Mouse (Mus musculus) cerebellum, postnatal 4 days (tissue): ENCODE measurements around the gene Upf1.

Experiments used
- DNase-seq, 2 experiments: peaks; one replicate each; pipeline ENCODE4 v3.0.0; 2022; ENCODE audit warnings: low spot score in 2 of 2, mixed read lengths in 1 of 2

Gene Upf1

GRCm38 (mm10) chr8:70353194-70353817 is at the start of gene Upf1:
Gene Upf1, minus strand, starts transcription at chr8:70353278.
- DNase-seq, result peak; percentile 99 to 100

DNA sequence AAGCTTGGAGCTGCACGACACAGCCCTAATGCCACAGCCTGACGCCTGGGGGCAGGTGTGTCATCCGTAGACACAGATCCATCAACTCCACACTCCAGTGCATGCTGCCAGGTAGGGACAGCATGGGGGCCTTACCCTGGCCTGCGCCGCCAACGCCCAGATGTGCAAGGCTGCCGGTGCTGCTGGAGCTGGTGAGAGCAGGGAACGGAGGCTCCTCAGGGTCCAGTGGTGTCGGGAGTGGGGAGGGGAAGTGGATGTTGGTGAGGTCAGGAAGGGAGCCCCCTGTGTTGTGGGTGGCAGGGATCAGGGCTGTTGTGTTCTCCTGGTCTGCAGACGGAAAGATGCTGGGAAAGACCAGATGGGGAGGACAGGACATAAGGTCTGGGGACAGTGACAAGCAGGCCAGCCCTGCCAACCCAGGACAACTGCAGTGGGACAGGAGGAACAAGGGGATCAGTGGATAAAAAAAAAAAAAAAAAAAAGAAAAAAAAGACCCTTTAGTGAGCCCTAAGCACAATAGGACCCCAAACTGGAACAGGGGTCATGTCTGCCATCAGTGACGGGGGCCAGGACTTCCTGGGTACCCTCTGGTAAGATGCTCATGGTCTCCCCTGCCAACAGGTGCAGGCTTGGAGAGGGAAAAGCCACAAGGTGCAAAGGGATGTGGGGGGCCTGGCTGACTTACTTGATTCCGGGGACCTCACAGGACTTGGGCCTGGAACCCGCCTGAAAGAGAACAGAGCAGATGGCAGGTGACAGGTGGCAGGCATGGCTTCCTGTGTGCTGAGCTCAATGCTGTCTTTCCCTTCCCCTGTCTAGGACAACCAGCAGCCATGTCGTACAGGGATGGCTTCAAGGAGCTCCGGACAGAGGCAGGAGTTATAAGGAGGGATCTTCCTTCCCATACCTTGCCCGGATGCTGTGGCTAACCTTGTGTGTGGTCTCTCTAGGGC is 44.8 kb upstream of the Upf1 start:
- no peak for DNase-seq

GRCm38 (mm10) chr8:70396184-70396583 is 43.1 kb upstream of the Upf1 start:
- DNase-seq, result no peak

DNA sequence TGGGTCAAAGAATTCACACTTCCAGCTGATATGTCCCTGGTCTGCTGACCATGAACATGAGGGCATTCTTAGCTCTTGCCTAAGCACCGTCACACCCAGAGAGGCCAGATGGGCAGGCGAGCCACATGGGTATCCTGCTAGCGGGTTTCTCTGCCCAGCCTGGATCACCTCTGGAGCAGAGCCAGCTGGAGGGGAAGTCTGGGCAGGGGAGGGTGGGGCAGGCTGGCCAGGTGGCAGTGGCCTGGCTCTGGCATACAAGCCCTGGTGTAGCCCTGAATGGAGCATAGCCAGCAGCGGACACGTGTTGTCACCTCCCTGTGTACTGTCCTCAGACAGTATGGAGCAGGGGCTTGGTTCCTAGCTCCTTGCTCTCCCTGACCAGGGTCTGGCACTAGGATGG is 42.6 kb upstream of the Upf1 start:
- peak in 1 of 2 experiments; percentile 70 for DNase-seq

DNA sequence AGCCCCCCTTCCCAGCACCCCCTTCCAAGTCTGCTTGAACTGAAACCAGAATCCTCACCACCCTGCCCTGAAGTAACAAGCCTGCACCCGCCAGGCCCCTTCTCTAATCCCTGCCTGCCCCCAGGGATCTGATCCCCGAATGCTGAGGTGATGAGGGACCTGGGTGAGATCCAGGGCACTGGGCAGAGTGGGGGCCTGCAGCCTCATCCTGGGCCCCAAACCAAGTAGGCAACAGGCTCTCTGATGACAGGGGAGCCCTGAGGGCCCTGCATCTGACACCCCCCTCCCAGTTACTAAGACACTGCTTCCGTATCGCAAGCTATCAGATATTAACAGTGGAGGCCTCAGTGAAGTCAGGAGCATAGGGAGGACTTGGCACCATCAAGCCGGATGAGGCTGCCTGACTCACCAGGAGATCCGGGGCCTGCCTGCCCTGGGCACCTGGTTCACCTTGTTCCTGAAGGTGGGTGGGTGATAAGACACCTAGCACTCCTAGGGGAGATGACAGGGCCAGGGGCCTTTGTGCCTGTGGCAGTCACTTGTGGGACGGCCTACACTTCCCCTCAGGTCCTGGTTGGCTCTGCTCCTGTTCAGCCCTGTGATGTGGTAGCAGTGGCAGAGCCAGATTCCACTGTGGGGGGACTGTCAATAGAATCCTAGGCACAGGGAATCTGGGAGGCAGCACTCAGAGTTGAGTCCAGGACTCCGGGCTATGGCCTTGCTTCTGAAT is 41.4 kb upstream of the Upf1 start:
- DNase-seq, result no peak

- DNase-seq, result no peak
These were observed 40.0 kb upstream of the Upf1 start for GRCm38 (mm10) chr8:70393087-70393486.

GRCm38 (mm10) chr8:70389678-70390077 is 36.6 kb upstream of the Upf1 start:
- DNase-seq, result no peak

DNA sequence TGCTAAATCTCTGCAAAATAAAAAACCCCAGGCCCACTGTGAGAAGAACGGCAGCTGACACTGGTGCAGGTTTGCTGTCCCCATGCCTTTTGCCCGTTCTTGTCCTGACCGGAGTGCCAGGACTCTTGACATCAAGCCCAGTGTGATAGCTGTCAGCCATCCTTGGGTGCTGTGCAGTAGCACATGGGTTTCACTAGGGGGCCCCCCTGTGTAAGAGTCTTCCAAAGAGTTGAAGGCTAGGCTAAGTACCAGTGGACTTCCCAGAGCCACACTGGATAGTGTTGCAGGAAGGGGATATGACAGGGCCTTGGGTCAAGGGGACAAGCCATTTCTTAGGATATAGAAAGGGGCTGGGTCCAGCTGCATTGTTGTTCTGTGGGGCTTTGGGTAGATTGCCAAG is 30.2 kb upstream of the Upf1 start:
- DNase-seq, result peak in 1 of 2 experiments; percentile 68

DNA sequence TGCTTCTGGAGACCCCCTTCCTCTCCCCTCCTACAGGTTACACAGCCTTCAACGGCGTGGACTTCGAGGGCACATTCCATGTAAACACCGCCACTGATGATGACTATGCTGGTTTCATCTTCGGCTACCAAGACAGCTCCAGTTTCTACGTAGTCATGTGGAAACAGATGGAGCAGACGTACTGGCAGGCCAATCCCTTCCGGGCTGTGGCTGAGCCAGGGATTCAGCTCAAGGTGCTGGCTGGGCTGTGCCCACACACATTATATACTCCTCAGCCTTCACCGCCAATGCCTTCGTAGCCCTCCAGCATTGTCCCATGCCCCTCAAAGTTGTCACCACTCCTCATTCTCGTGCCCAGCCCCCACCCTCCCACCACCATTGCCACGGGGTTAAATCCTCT is 27.0 kb upstream of the Upf1 start:
- no peak for DNase-seq

DNA sequence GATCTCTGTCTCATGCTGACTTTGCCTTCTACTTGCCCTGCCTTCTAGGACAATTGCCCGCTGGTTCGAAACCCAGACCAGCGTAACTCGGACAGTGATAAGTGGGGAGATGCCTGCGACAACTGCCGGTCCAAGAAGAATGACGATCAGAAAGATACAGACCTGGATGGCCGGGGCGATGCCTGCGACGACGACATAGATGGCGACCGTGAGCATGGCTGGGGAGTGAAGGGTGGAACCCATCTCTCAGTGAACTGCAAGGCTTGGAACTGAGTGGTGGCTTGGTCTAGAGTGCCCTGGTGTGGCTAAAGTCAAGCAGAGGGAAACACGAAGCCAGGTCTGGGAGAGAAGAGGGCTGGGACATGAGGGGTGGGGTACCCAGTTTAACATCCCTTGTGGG is 24.0 kb upstream of the Upf1 start:
- DNase-seq, result no peak

DNA sequence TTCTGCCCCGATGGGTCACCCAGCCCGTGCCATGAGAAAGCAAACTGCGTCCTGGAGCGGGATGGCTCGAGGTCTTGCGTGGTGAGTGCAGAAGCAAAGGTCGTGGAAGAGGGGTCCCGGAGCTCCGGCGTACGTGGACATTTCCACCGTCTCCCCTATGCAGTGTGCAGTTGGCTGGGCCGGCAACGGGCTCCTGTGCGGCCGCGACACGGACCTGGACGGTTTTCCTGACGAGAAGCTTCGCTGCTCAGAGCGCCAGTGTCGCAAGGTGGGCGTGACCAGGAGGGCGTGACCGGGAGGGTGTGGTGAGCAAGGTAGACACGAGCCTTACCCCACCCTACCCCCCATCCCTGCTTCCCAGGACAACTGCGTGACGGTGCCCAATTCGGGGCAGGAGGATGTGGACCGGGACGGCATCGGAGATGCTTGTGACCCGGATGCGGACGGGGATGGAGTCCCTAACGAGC is 23.2 kb upstream of the Upf1 start:
- no peak for DNase-seq

DNA sequence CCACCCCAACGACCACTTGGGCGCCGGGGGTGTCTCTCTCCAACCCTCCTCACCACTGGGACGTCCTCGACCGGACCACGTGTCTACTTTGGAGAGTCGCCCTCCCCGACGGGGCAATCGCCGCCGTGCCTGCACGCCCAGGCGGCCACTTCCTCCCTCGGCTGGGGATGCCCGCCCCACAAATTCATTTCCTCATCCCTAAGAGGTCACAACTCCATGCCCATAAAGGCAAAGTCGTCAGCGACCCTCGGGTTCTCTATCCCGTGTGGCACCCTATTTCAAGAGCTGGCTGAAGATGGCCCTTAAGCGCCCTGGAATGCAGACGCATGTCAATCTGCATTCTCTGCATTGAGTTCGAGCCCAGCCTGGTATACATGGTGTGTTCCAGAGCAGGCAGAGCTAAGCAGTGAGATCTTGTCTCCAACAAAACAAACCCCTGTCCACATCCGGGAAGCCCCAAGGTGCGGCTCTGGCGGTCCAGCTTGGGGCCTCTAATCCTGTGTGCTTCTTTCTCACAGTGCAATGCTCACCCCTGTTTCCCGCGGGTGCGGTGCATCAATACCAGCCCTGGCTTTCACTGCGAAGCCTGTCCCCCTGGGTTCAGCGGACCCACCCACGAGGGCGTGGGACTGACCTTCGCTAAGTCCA is 22.3 kb upstream of the Upf1 start:
- DNase-seq, result no peak

DNA sequence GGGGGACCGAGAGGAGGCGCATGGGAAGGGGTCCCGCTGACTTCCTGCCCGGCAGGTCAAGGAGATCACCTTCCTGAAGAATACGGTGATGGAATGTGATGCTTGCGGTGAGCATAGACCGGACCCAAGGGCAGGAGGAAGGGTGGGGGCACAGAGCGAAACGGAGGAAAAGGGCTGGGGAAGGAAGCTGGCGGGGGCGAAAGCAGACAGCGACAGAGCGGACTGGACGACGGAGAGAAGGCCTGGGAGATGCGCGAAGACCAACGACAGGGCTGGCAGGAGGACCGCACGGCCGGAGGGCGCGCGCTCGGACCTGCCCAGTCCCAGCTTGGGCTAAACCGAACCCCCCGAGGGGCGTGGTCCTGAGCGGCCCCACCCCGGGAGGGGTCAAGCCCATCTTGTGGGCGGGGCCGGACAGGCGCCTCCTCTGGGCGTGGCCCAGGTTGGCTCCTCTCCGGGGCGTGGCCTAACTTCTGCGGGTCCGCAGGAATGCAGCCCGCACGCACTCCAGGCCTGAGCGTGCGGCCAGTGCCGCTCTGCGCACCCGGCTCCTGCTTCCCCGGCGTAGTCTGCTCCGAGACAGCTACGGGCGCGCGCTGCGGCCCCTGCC is 21.3 kb upstream of the Upf1 start:
- DNase-seq, result peak in 1 of 2 experiments; percentile 41

DNA sequence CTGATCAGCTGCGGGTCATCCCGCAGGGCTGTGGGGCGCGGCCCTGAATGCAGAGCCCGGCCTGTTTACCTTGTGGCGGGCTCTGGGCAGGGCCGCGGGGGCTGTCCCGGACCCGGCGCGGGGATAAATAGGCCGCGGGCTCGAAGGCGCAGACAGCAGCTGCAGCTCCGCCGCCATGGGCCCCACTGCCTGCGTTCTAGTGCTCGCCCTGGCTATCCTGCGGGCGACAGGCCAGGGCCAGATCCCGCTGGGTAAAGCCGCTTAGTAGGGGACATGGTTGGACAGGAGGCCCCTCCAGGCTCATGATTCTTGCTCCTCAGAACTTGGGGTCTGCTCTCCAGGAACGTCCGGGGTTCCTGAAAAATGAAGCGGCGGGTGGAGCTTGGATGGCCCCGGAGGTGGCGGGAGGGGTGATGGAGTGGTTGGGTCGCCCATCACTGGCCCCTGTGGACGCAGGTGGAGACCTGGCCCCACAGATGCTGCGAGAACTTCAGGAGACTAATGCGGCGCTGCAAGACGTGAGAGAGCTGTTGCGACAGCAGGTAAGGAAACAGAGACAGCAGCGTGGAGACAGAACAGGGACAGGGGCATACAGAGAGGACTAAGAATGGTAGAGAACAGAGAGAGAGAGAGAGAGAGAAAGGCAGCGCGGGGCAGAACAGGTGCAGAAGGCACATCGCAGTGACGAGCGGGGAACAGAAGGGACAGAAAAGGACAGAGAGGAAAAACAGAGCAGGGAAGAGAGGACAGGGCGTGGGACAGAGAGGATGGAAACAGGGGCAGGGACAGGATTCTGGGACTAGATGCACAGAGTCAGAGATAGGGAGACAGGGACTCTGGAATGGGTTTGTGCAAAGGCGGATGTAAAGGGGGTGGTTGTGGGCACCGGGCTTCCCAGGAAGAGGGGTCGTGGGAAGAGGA is 20.6 kb upstream of the Upf1 start, which contains the start of gene Comp:
Gene Comp, plus strand, starts transcription at position 162 of the 921 bp plus-strand sequence.
- no peak for DNase-seq

GRCm38 (mm10) chr8:70371951-70372350 is 18.9 kb upstream of the Upf1 start:
- no peak for DNase-seq

- no peak for DNase-seq
These were observed 17.4 kb upstream of the Upf1 start for GRCm38 (mm10) chr8:70370476-70370875.

GRCm38 (mm10) chr8:70366588-70366987 is 13.5 kb upstream of the Upf1 start:
- DNase-seq, result no peak

- DNase-seq, result no peak
These were observed 11.0 kb upstream of the Upf1 start for GRCm38 (mm10) chr8:70364066-70364465.

DNA sequence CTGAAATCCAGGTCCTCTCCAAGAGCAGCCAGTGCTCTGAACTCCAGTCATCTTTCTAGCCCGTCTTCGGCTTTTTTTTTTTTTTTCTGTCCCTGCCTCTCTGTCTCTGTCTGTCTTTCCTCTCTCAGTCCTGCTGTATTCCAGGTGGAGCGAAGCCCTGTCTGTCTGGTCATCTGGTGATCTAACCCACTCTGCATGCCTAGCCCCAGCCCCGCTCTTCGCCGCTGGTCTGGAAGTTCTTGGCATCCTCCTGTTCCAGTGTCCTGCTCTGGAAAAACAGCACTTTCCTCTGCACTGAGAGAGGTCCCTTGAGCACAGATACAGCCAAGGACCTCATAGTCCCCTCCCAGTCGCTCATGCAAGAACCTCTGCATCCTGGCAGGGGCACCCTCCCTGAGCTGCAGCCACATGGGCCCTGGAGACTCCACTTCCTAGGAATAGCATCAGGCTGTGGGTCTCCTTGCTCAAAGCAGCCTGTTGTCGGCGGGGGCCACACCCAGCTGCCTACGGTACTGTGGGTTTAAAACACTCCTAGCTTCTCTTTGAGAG is 8.5 kb upstream of the Upf1 start:
- DNase-seq, result no peak

DNA sequence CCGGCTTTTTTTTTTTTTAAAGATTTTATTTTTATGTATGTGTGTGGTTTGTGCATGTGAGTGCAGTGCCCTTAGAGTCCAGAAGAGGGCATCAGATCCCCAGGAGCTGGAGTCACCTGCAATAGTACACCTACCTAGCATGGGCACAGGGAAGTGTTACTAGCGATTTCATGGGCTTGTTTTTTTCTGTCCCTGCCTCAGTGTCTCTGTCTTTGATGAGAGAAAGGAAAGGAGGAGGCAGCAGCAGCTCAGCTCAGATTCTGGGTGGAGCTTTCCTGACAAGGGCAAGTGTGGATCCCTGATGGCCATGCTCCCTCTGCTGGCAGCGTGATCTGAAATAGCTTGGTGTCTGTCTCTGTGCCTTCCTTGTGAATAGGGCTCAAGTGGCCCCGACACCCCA is 7.7 kb upstream of the Upf1 start:
- DNase-seq, result no peak
